Mouse (Mus musculus): Measurements from ENCODE around the gene Dennd6a. TPM values are rescaled to one million over a fixed set of nuclear protein-coding genes. Genes with fewer than 3 reads are reported as not detected.
"Not testable (repeated sequence)": the region's sequence is repeated elsewhere in the genome, so short reads cannot be mapped to it uniquely, and the experiment has no call there.

Dennd6a gene
- total RNA-seq (2021): 10 to 100 TPM; 31.8 to 36.1 TPM
- long read RNA-seq, experiment 1, full-length matches to known transcripts: 18 of 29 reads
- long read RNA-seq, experiment 1, partial matches to known transcripts: 5 of 29 reads
- long read RNA-seq, experiment 1, other reads (novel, unspliced or antisense): 6 of 29 reads
- long read RNA-seq, experiment 2, full-length matches to known transcripts: 21 of 25 reads
- long read RNA-seq, experiment 2, partial matches to known transcripts: 0 of 25 reads
- long read RNA-seq, experiment 2, other reads (novel, unspliced or antisense): 4 of 25 reads

DNA sequence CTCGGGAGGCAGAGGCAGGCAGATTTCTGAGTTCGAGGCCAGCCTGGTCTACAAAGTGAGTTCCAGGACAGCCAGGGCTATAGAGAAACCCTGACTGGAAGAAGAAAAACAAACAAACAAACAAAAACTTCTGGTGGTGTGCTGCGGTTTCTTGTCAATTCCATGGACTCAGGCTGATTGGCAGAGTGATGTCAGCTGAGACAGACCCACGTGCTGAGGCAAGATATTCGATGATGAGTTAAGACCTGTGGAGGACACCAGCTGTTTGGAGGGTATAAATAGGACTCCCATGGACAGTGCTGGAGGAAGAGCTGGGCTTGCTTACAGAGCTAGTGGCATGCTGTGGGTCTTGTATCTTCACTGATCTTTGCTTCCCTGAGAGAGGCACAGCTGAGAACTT is at the start of gene Dennd6a:
Gene Dennd6a, plus strand, starts transcription at position 301 of the 400 bp plus-strand sequence.
- DNase-seq: not testable (repeated sequence)

DNA sequence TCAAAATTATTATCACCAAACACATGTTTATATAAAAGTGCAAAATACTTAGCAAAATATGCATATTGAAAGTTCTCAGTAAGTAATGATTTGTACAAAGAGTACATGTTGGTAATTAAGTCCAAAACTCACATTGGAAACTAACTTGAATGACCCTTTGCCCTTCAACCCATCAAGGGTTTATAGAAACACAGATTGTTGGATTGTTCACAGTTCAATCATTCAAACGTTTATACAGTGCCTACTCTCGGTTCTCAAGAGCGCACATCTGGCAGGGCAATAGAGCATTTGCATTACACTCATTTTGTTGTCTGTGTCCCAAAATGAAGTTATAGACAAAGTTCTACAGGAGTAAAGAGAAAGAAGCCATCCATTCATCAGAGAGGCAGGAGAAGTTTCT is 47.7 kb upstream of the Dennd6a start:
- DNase-seq: no peak

- no peak for DNase-seq
Observed at GRCm38 (mm10) chr14:26528296-26528695, 45.4 kb upstream of the Dennd6a start.

DNA sequence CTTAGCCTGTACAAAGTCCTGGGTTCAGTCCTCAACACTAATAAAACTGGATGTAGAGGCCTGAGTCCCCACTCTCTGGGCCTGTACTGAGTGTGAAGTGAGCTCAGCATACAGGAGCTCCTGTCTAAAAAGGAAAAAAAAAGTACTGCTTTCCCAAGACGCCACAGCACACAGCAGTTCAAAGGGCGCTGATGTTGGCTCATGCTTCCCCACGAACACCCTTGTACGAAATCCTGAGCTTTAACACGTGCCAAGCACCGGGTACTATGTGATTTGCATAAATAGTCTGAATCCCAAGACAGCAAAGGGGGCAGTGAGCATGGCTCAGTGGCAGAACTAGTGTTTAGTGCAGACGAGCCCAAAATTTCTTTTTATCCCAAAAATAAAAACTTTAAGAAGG is 43.3 kb upstream of the Dennd6a start:
- peak; percentile 48 for DNase-seq

DNA sequence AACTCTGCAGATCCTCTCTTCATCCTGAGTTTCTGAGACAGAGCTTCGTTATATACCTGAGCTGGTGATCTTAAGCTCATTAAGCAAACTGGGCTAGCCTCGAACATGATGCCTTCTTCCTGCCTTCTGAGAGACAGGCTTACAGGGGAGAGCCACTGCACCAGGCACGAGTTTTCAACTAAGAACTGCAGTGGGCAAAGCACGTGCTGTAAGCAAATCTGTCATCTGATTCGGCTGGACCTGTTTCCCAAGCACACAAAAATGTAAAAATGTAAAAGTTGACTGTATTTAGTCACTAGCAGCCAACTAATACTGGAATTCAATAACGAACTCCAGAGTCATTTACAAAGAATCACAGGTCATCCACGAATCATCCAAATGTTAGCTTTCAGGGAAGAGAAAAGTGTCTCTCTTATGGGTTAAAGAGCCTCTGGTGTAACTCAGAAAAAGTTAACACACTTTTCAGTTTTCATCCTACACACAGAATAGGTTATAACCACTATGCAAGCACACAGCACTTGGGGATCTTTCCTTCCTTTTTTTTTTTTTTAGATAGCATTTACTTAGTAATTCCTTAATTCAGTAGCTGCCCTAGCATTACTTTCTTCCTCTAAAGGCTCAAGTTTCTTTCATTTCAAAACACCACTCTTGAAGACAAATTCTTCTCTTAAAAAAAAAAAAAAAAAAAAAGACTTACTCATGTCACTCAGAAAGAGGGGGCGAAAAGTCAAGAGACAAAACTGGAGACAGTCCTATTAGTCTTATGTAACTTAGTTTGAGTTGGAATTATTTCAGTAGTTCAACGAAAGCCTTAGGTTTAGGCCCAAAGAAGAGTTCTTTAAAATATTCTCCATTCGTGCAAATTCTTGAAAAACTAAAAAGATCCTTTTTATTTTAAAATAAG is 42.0 kb upstream of the Dennd6a start:
- DNase-seq: no peak

DNA sequence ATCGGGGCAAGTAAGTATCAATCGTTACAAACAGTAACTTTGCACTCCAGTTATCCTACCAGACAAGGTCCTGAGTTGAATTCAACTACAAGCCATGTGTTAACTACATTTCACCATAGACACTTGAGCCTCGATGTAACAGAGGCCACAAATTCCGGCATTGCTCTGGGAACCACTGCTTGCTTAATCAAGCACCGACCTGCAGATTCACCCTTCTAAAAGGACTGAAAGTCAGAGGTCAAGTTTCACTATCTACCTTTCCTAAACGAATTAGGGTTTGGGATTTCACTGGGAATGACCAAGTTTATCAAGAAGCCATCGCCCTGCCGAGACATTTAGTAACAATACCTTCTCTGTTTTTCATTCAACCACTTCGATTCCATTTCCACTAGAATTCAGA is 40.9 kb upstream of the Dennd6a start:
- no peak for DNase-seq

GRCm38 (mm10) chr14:26533267-26533666 is 40.4 kb upstream of the Dennd6a start:
- peak; percentile 20 for DNase-seq

DNA sequence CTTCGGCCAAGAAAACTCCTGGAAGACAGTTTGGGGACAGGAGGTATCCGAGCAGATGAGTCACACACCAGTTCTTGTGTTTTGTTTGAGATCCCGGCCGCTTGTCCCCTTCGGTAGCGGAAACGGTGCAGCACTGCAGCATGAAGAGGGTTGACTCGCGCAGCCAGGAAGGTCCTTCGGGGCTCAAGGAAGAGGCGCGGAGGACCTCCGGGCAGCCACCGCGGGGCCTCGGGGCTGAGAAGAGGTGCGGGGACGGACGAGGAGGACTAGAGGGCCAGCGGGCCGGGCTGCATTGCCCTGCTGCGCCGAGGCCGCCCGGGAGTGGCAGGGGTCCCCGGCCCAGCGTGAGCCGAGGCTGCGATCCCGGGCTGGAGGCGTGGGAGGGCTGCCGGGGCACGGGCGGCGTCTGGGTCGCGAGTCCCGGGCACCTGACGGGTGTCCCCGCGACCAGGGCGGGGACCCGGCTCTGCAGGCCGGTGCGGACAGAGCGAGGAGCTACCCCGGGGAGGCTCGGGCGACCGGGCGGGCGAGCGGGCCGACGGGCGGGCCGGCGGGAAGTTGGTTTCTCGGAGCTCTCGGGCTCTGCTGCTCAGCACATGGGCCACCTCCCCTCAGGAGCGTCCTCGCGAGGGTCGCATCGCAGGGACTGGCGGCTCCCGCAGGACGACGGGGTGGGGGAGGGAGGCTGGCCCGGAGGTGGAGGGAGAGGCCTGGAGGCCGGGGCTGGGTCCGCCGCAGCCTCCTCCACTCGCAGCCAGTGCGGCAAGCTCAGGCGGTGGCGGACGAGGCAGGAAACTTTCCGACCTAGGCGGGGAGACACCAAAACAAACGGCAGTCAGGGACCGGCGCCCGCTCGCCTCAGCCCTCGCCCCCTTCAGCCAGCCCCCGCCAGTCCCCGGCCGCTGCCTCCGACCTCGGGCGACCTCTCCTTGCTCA is 39.6 kb upstream of the Dennd6a start:
- peak; percentile 73 for DNase-seq

- peak; percentile 99 for DNase-seq
Observed at GRCm38 (mm10) chr14:26534757-26535479, 38.7 kb upstream of the Dennd6a start, which contains the start of gene Slmap. Slmap (minus strand) TSS chr14:26534931.

DNA sequence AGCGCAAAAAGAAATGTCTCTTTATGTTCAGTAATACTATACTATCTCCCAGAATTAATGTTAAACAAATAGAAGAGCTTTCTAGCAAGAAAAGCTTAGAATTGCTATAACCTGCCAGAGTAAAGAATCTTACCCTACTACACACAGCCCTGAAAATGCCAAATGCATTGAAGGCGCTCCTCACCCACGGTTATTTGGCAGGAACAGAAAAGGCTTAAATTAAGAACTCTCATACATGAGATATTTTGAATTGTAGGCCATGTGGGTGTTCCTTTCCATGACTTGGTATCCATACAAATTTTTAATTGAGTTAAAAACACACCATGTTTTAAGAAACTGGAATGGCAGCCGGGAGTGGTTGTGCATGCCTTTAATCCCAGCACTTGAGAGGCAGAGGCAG is 34.4 kb upstream of the Dennd6a start:
- no peak for DNase-seq

DNA sequence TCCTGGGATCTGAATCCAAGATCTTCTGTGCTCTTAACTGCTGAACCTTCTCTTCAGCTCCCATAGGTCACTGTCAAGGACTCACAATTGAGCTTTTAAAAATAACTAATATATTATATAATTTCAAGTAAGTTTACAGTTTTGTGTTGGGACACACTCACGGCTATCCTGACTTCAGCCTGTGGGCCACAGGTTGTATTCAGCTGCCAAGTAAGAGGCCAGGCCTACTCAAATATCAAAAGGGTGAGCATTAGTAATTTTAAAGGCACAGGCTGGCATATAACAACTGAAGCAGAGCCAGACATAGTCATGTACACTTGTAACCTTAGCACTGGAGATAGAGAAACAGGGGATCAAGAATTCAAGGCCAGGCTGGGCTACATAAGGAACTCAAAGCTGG is 33.1 kb upstream of the Dennd6a start:
- peak; percentile 32 for DNase-seq

DNA sequence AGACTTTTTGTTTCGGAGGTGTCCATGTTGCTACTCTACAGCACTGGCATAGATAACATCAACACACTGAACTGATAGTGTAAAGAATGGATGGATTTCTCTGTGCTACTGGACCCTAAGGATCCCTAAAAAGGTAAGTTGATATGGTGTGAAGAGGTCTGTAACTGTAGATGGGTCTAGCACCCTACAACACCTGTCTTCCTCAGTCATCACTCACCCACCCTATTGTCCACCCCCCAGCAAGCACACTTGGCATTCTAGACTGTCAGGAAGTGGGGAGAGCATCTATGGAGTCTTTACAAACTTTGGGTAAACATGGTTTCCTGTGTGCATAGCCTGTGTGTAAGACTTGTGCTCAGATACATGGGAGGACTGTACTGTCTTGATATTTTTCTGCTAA is 31.5 kb upstream of the Dennd6a start:
- DNase-seq: no peak

GRCm38 (mm10) chr14:26547516-26548488 is 25.9 kb upstream of the Dennd6a start:
- peak; percentile 28 for DNase-seq

DNA sequence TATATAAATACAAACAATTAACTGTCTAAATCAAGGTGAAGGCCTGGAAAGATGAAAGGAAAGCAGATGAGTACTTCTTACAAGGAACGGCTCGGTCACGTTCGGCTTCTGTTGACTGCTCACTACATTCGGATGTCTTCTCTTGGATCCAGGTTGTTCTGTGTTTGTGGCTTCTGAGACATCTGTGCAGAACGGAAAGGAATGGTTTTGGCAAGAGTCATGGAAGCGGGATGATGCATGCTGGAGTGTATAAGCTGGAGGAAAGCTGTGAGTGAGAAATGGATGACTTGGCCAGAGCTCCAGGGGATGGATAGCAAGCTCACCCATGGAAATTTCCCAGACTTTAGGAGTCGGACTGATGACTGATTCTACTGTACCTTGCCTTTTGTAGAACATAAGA is 22.9 kb upstream of the Dennd6a start:
- DNase-seq: no peak

DNA sequence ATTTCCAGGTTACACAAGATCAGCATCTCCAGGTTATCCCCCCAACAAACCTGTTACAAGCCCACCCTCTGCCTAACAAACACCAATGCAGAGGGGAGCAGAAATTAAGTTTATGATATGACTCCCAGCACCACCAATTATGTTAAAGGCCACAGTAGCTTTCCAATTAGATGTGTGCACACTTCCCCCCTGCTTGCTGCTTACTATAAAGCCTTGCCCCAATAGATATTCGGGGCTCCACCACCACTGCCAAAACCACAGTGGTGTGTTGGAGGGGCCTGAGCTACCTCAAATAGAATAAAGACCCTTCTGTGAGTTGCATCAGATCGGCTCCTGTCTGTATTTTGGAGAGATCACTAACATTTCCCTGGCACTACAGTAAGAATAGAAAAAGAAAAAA is 21.2 kb upstream of the Dennd6a start:
- DNase-seq: no peak

GRCm38 (mm10) chr14:26552853-26553252 is 20.8 kb upstream of the Dennd6a start:
- DNase-seq: no peak

GRCm38 (mm10) chr14:26557581-26557980 is 16.1 kb upstream of the Dennd6a start:
- no peak for DNase-seq

DNA sequence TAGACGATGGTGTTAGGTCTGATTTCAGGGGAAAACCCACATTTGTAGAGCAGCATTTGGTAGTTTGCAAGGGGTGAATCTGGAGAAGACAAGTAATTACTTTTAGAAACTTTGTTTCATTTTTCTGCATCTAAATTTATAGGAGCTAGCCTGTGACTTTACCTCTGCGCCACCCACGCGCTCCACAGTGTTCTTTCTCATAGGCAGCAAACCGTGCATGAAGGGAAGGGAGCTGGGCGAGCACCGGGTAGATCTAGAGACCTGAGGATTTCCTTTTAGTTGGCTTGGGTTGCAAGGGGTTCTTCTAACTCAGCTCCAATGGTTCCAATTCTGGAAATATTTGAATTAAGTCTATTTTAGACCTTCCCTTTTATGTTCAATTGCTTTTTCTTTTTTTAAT is 15.1 kb upstream of the Dennd6a start:
- DNase-seq: no peak

DNA sequence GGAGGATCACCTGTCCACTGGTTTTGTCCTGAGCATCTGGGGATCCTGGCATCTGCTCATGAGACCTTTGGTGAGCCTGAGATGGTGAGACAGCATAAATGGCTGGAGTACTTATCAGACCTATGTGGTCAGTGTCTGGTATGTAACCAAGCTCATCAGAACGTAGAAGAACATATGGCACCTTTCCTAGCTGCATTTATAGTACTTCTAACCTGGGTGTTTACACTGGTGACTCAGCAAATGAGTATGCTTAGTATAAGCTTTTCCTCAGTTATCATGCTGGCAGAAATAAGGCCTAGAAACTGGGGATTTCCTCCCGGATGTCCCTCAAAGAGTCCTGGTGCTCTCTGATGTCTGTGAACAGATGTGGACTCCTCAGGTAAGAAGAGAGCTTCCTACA is 11.4 kb upstream of the Dennd6a start:
- no peak for DNase-seq

DNA sequence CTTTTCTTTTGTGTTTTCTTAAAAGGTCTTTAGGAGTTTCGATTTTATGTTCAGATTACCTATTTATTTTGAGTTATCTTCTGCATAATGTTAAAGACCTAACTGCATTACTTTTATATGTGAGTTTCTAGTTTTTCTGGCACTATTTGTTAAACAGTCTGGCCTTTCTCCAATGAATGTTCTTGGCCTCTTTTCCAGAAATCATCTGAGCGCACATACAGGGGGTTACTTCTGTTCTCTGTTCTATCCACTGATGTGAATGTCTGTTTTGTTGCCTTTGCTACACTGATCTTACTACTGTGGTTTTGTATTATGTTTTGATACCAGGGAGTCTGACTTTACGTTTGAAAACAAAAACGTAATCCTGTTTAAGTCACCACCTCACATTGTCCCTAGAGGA is 3.8 kb upstream of the Dennd6a start:
- no peak for DNase-seq
